Mouse (Mus musculus) stomach, embryonic 14.5 days (tissue): ENCODE results near the gene Ccr5. TPM values are rescaled to one million over a fixed set of nuclear protein-coding genes. Genes with fewer than 3 reads are reported as not detected.

Source experiments
- ATAC-seq: fragments of 200-750 bp; cut with Nextera tagmentation; 2 replicates; pipeline ENCODE4 v1.8.0; 2017; ENCODE audit warnings: low read depth, moderate TSS enrichment; ENCODE audit not compliant: insufficient number of reproducible peaks, insufficient read depth, low FRiP score
- H3K27ac ChIP-seq: fragments of 300-500 bp; sonication (generic); 2 replicates; pipeline ENCODE4 v1.5.1; 2014; ENCODE audit warnings: mild to moderate bottlenecking, low read length, moderate library complexity, mixed read lengths
- H3K27me3 ChIP-seq: fragments of 300-500 bp; sonication (generic); 2 replicates; pipeline ENCODE4 v1.6.1; 2014; ENCODE audit warnings: low read length, control low read depth, mixed read lengths; ENCODE audit not compliant: control insufficient read depth, insufficient read depth
- H3K36me3 ChIP-seq: fragments of 300-500 bp; sonication (generic); 2 replicates; pipeline ENCODE4 v1.6.1; 2014; ENCODE audit warnings: mild to moderate bottlenecking, control low read depth, low read length, moderate library complexity, mixed read lengths; ENCODE audit not compliant: control insufficient read depth, insufficient read depth
- H3K4me1 ChIP-seq: fragments of 300-500 bp; sonication (generic); 2 replicates; pipeline ENCODE4 v1.6.1; 2014; ENCODE audit warnings: low read length, control low read depth, mixed read lengths; ENCODE audit not compliant: control insufficient read depth, insufficient read depth
- H3K4me2 ChIP-seq: fragments of 300-500 bp; sonication (generic); replicated peaks from 2 replicates; pipeline ENCODE4 v1.6.1; 2014; ENCODE audit warnings: low read depth, low read length, control low read depth
- H3K4me3 ChIP-seq: fragments of 300-500 bp; sonication (generic); 2 replicates; pipeline ENCODE4 v1.5.1; 2014; ENCODE audit warnings: low read depth, low read length, control low read depth
- H3K9ac ChIP-seq: fragments of 300-500 bp; sonication (generic); replicated peaks from 2 replicates; pipeline ENCODE4 v1.6.1; 2014; ENCODE audit warnings: low read depth, mild to moderate bottlenecking, control low read depth, low read length, moderate library complexity, mixed read lengths
- H3K9me3 ChIP-seq: fragments of 300-500 bp; sonication (generic); 2 replicates; pipeline ENCODE4 v1.6.1; 2016; ENCODE audit warnings: low read depth, low read length, control low read depth; ENCODE audit not compliant: control insufficient read depth
- WGBS: fragments of 180-500 bp; shearing (Covaris S2); extraction: QIAGEN DNeasy Blood & Tissue Kit; methylation state at CpG from one replicate; pipeline ENCODE4 v1.1.7; 2014; 5-methylcytosine and 5-hydroxymethylcytosine counted together
- polyA plus RNA-seq: library from polyadenylated mRNA; unstranded; fragments of >200 nt; fragmentation: Nextera tagmentation; extraction: Ambion mirVana; gene quantifications from 2 replicates; pipeline ENCODE4 v1.2.1, GENCODE M21; 2014

Gene Ccr5
- polyA plus RNA-seq, 1 experiment from 2014 or later = 1.1 TPM

GRCm38 (mm10) chr9:124107232-124107631 is 14.1 kb upstream of the Ccr5 start:
- Histone ChIP-seq H3K9ac (no peak overlapping the region), H3K4me3 (no peak overlapping the region), H3K4me2 (no peak overlapping the region), H3K27me3 (no peaks in the 10 kb centered on the region), H3K4me1 (no peaks in the 10 kb centered on the region), H3K36me3 (no peaks in the 10 kb centered on the region), H3K27ac (no peak overlapping the region), H3K9me3 (no peaks in the 10 kb centered on the region)
- no peak for ATAC-seq

GRCm38 (mm10) chr9:124108356-124109127 is 12.8 kb upstream of the Ccr5 start:
- no peak overlapping the region for H3K27ac ChIP-seq
- H3K36me3 ChIP-seq = no peaks in the 10 kb centered on the region
- no peak overlapping the region for H3K9ac ChIP-seq
- no peaks in the 10 kb centered on the region for H3K9me3 ChIP-seq
- 67% methylated on average over 2 of the region's 2 CpGs for WGBS
- no peaks in the 10 kb centered on the region for H3K27me3 ChIP-seq
- H3K4me3 ChIP-seq = no peak overlapping the region
- H3K4me2 ChIP-seq = no peak overlapping the region
- no peak for ATAC-seq
- H3K4me1 ChIP-seq = no peaks in the 10 kb centered on the region

GRCm38 (mm10) chr9:124111997-124112396 is 9.3 kb upstream of the Ccr5 start:
- H3K4me2 ChIP-seq = no peak overlapping the region
- no peaks in the 10 kb centered on the region for H3K27me3 ChIP-seq
- no peak for ATAC-seq
- WGBS = 80% methylated on average over 1 of the region's 1 CpGs
- no peaks in the 10 kb centered on the region for H3K36me3 ChIP-seq
- no peak overlapping the region for H3K27ac ChIP-seq
- H3K9me3 ChIP-seq = no peaks in the 10 kb centered on the region
- no peaks in the 10 kb centered on the region for H3K4me1 ChIP-seq
- H3K9ac ChIP-seq = no peak overlapping the region
- no peak overlapping the region for H3K4me3 ChIP-seq

GRCm38 (mm10) chr9:124112591-124113239 is 8.6 kb upstream of the Ccr5 start:
- Histone ChIP-seq H3K4me3 (no peak overlapping the region), H3K27ac (no peak overlapping the region), H3K27me3 (no peaks in the 10 kb centered on the region), H3K9me3 (no peaks in the 10 kb centered on the region), H3K4me1 (no peaks in the 10 kb centered on the region), H3K4me2 (no peak overlapping the region), H3K9ac (no peak overlapping the region), H3K36me3 (no peaks in the 10 kb centered on the region)
- WGBS = 91% methylated on average over 1 of the region's 1 CpGs
- ATAC-seq = no peak

GRCm38 (mm10) chr9:124113777-124114176 is 7.6 kb upstream of the Ccr5 start:
- Histone ChIP-seq H3K9ac (no peak overlapping the region), H3K4me3 (no peak overlapping the region), H3K4me2 (no peak overlapping the region), H3K9me3 (no peaks in the 10 kb centered on the region), H3K36me3 (no peaks in the 10 kb centered on the region), H3K27me3 (no peaks in the 10 kb centered on the region), H3K4me1 (no peaks in the 10 kb centered on the region), H3K27ac (no peak overlapping the region)
- WGBS = 55% methylated on average over 1 of the region's 1 CpGs
- ATAC-seq = no peak

GRCm38 (mm10) chr9:124118489-124118888 is 2.9 kb upstream of the Ccr5 start:
- no peaks in the 10 kb centered on the region for H3K4me1 ChIP-seq
- no peaks in the 10 kb centered on the region for H3K27me3 ChIP-seq
- 86% methylated on average over 1 of the region's 1 CpGs for WGBS
- H3K36me3 ChIP-seq = no peaks in the 10 kb centered on the region
- no peaks in the 10 kb centered on the region for H3K9me3 ChIP-seq
- no peak overlapping the region for H3K4me3 ChIP-seq
- no peak overlapping the region for H3K4me2 ChIP-seq
- H3K27ac ChIP-seq = no peak overlapping the region
- H3K9ac ChIP-seq = no peak overlapping the region
- ATAC-seq = no peak

GRCm38 (mm10) chr9:124125576-124125975 is 4.2 kb downstream of the Ccr5 start:
- H3K9me3 ChIP-seq = no peaks in the 10 kb centered on the region
- H3K36me3 ChIP-seq = no peaks in the 10 kb centered on the region
- no peak for ATAC-seq
- H3K27ac ChIP-seq = no peak overlapping the region
- H3K27me3 ChIP-seq = no peaks in the 10 kb centered on the region
- H3K9ac ChIP-seq = no peak overlapping the region
- no peak overlapping the region for H3K4me3 ChIP-seq
- peaks cover 9% of the 10 kb centered on the region; the same call in 1 of the 2 replicates for H3K4me1 ChIP-seq
- H3K4me2 ChIP-seq = no peak overlapping the region
- WGBS = 81% methylated on average over 11 of the region's 11 CpGs

GRCm38 (mm10) chr9:124126373-124126772 is 5.0 kb downstream of the Ccr5 start:
- Histone ChIP-seq H3K9ac (no peak overlapping the region), H3K4me1 (peaks cover 9% of the 10 kb centered on the region; the same call in 1 of the 2 replicates), H3K4me2 (0 out of 2 replicates have a peak overlapping the region, but pooled peaks have one; percentile 3), H3K36me3 (no peaks in the 10 kb centered on the region), H3K27me3 (no peaks in the 10 kb centered on the region), H3K9me3 (no peaks in the 10 kb centered on the region), H3K27ac (peak overlapping the region; percentile 39; the same call in 1 of the 2 replicates), H3K4me3 (no peak overlapping the region)
- WGBS = 32% methylated on average over 5 of the region's 5 CpGs
- ATAC-seq = no peak
